Mouse (Mus musculus) stomach, embryonic 14.5 days (tissue): Measurements from ENCODE around the gene Hmgxb4. TPM values are rescaled to one million over a fixed set of nuclear protein-coding genes. Genes with fewer than 3 reads are reported as not detected.

ENCODE experiments used
- ATAC-seq: fragments of 200-750 bp; cut with Nextera tagmentation; 2 replicates; pipeline ENCODE4 v1.8.0; 2017; ENCODE audit warnings: low read depth, moderate TSS enrichment; ENCODE audit not compliant: insufficient number of reproducible peaks, insufficient read depth, low FRiP score
- H3K27ac ChIP-seq: fragments of 300-500 bp; sonication (generic); 2 replicates; pipeline ENCODE4 v1.5.1; 2014; ENCODE audit warnings: mild to moderate bottlenecking, low read length, moderate library complexity, mixed read lengths
- H3K27me3 ChIP-seq: fragments of 300-500 bp; sonication (generic); 2 replicates; pipeline ENCODE4 v1.6.1; 2014; ENCODE audit warnings: low read length, control low read depth, mixed read lengths; ENCODE audit not compliant: control insufficient read depth, insufficient read depth
- H3K36me3 ChIP-seq: fragments of 300-500 bp; sonication (generic); 2 replicates; pipeline ENCODE4 v1.6.1; 2014; ENCODE audit warnings: mild to moderate bottlenecking, control low read depth, low read length, moderate library complexity, mixed read lengths; ENCODE audit not compliant: control insufficient read depth, insufficient read depth
- H3K4me1 ChIP-seq: fragments of 300-500 bp; sonication (generic); 2 replicates; pipeline ENCODE4 v1.6.1; 2014; ENCODE audit warnings: low read length, control low read depth, mixed read lengths; ENCODE audit not compliant: control insufficient read depth, insufficient read depth
- H3K4me2 ChIP-seq: fragments of 300-500 bp; sonication (generic); replicated peaks from 2 replicates; pipeline ENCODE4 v1.6.1; 2014; ENCODE audit warnings: low read depth, low read length, control low read depth
- H3K4me3 ChIP-seq: fragments of 300-500 bp; sonication (generic); 2 replicates; pipeline ENCODE4 v1.5.1; 2014; ENCODE audit warnings: low read depth, low read length, control low read depth
- H3K9ac ChIP-seq: fragments of 300-500 bp; sonication (generic); replicated peaks from 2 replicates; pipeline ENCODE4 v1.6.1; 2014; ENCODE audit warnings: low read depth, mild to moderate bottlenecking, control low read depth, low read length, moderate library complexity, mixed read lengths
- H3K9me3 ChIP-seq: fragments of 300-500 bp; sonication (generic); 2 replicates; pipeline ENCODE4 v1.6.1; 2016; ENCODE audit warnings: low read depth, low read length, control low read depth; ENCODE audit not compliant: control insufficient read depth
- WGBS: fragments of 180-500 bp; shearing (Covaris S2); extraction: QIAGEN DNeasy Blood & Tissue Kit; methylation state at CpG from one replicate; pipeline ENCODE4 v1.1.7; 2014; 5-methylcytosine and 5-hydroxymethylcytosine counted together
- polyA plus RNA-seq: library from polyadenylated mRNA; unstranded; fragments of >200 nt; fragmentation: Nextera tagmentation; extraction: Ambion mirVana; gene quantifications from 2 replicates; pipeline ENCODE4 v1.2.1, GENCODE M21; 2014

Hmgxb4 gene
- polyA plus RNA-seq, 1 experiment from 2014 or later, result 51.5 TPM

GRCm38 (mm10) chr8:75042171-75042570 is 49.0 kb downstream of the Hmgxb4 start:
- Histone ChIP-seq H3K4me2 (no peak overlapping the region), H3K9me3 (no peaks in the 10 kb centered on the region), H3K9ac (no peak overlapping the region), H3K4me3 (no peak overlapping the region), H3K36me3 (no peaks in the 10 kb centered on the region), H3K27ac (no peak overlapping the region), H3K27me3 (no peaks in the 10 kb centered on the region), H3K4me1 (0 out of 2 replicates have a peak, but pooled peaks cover 8% of the 10 kb centered on the region)
- ATAC-seq, result no peak
- 82% methylated on average over 2 of the region's 2 CpGs for WGBS

GRCm38 (mm10) chr8:75042974-75043373 is 49.8 kb downstream of the Hmgxb4 start:
- ATAC-seq, result no peak
- Histone ChIP-seq H3K36me3 (no peaks in the 10 kb centered on the region), H3K4me3 (no peak overlapping the region), H3K27me3 (no peaks in the 10 kb centered on the region), H3K9me3 (no peaks in the 10 kb centered on the region), H3K4me1 (0 out of 2 replicates have a peak, but pooled peaks cover 8% of the 10 kb centered on the region), H3K27ac (no peak overlapping the region), H3K9ac (no peak overlapping the region), H3K4me2 (no peak overlapping the region)
- 85% methylated on average over 1 of the region's 1 CpGs for WGBS

GRCm38 (mm10) chr8:75046303-75046702 is 53.1 kb downstream of the Hmgxb4 start:
- Histone ChIP-seq H3K4me3 (no peak overlapping the region), H3K9me3 (no peaks in the 10 kb centered on the region), H3K4me2 (no peak overlapping the region), H3K27ac (no peak overlapping the region), H3K4me1 (no peaks in the 10 kb centered on the region), H3K36me3 (no peaks in the 10 kb centered on the region), H3K9ac (no peak overlapping the region), H3K27me3 (no peaks in the 10 kb centered on the region)
- no peak for ATAC-seq
- WGBS, result 96% methylated on average over 1 of the region's 1 CpGs

GRCm38 (mm10) chr8:75047784-75048183 is 54.6 kb downstream of the Hmgxb4 start:
- Histone ChIP-seq H3K4me1 (no peaks in the 10 kb centered on the region), H3K4me3 (no peak overlapping the region), H3K9ac (no peak overlapping the region), H3K27ac (no peak overlapping the region), H3K9me3 (no peaks in the 10 kb centered on the region), H3K4me2 (no peak overlapping the region), H3K27me3 (no peaks in the 10 kb centered on the region), H3K36me3 (peaks cover 4% of the 10 kb centered on the region; the same call in 1 of the 2 replicates)
- 90% methylated on average over 3 of the region's 3 CpGs for WGBS
- ATAC-seq, result no peak

- no peaks in the 10 kb centered on the region for H3K27me3 ChIP-seq
- H3K4me3 ChIP-seq, result no peak overlapping the region
- ATAC-seq, result no peak
- H3K4me1 ChIP-seq, result no peaks in the 10 kb centered on the region
- H3K27ac ChIP-seq, result no peak overlapping the region
- no peak overlapping the region for H3K9ac ChIP-seq
- H3K36me3 ChIP-seq, result peaks cover 4% of the 10 kb centered on the region; the same call in 1 of the 2 replicates
- 90% methylated on average over 4 of the region's 4 CpGs for WGBS
- no peaks in the 10 kb centered on the region for H3K9me3 ChIP-seq
- no peak overlapping the region for H3K4me2 ChIP-seq
Observed at GRCm38 (mm10) chr8:75053342-75053741, 60.2 kb downstream of the Hmgxb4 start.

GRCm38 (mm10) chr8:75055673-75056072 is 62.5 kb downstream of the Hmgxb4 start:
- WGBS, result 88% methylated on average over 2 of the region's 2 CpGs
- no peak for ATAC-seq

GRCm38 (mm10) chr8:75060022-75060421 is 66.9 kb downstream of the Hmgxb4 start:
- H3K36me3 ChIP-seq, result no peaks in the 10 kb centered on the region; the same call in 1 of the 2 replicates
- H3K4me2 ChIP-seq, result no peak overlapping the region
- no peaks in the 10 kb centered on the region for H3K4me1 ChIP-seq
- no peak for ATAC-seq
- H3K27me3 ChIP-seq, result no peaks in the 10 kb centered on the region
- H3K27ac ChIP-seq, result no peak overlapping the region
- 69% methylated on average over 6 of the region's 6 CpGs for WGBS
- H3K9ac ChIP-seq, result no peak overlapping the region
- H3K9me3 ChIP-seq, result no peaks in the 10 kb centered on the region
- no peak overlapping the region for H3K4me3 ChIP-seq

More at GRCm38 (mm10) chr8:75055673-75056072, 62.5 kb downstream of the Hmgxb4 start:
- Histone ChIP-seq H3K4me1 (no peaks in the 10 kb centered on the region), H3K36me3 (peaks cover 4% of the 10 kb centered on the region; the same call in 1 of the 2 replicates), H3K27ac (no peak overlapping the region), H3K27me3 (no peaks in the 10 kb centered on the region), H3K9ac (no peak overlapping the region), H3K9me3 (no peaks in the 10 kb centered on the region), H3K4me3 (no peak overlapping the region), H3K4me2 (no peak overlapping the region)

- Histone ChIP-seq H3K27me3 (no peaks in the 10 kb centered on the region), H3K9ac (no peak overlapping the region), H3K4me1 (no peaks in the 10 kb centered on the region), H3K4me2 (no peak overlapping the region), H3K36me3 (no peaks in the 10 kb centered on the region; the same call in 1 of the 2 replicates), H3K27ac (no peak overlapping the region), H3K4me3 (no peak overlapping the region), H3K9me3 (no peaks in the 10 kb centered on the region)
- WGBS, result 78% methylated on average over 2 of the region's 2 CpGs
- ATAC-seq, result no peak
Observed at GRCm38 (mm10) chr8:75060815-75061214, 67.7 kb downstream of the Hmgxb4 start.

GRCm38 (mm10) chr8:75063290-75063689 is 70.1 kb downstream of the Hmgxb4 start:
- H3K9ac ChIP-seq, result no peak overlapping the region
- H3K4me1 ChIP-seq, result no peaks in the 10 kb centered on the region
- no peak overlapping the region for H3K27ac ChIP-seq
- WGBS, result 80% methylated on average over 3 of the region's 3 CpGs
- H3K9me3 ChIP-seq, result no peaks in the 10 kb centered on the region
- H3K36me3 ChIP-seq, result no peaks in the 10 kb centered on the region; the same call in 1 of the 2 replicates
- no peak for ATAC-seq
- H3K4me2 ChIP-seq, result no peak overlapping the region
- H3K27me3 ChIP-seq, result no peaks in the 10 kb centered on the region
- no peak overlapping the region for H3K4me3 ChIP-seq
